Mouse (Mus musculus) CH12.LX (cell line): Measurements from ENCODE around the gene Lefty2.

Experiments
- CTCF ChIP-seq, 2 experiments: IDR thresholded peaks in 1 of 2; conservative IDR thresholded peaks in 1 of 2; 2 replicates each; pipeline ENCODE4 v1.5.1; 2011 to 2012; ENCODE audit warnings: low read depth in 2 of 2, low read length in 2 of 2, improper control_type of control experiment in 1 of 2, inconsistent platforms in 1 of 2, mild to moderate bottlenecking in 1 of 2, moderate library complexity in 1 of 2
- EP300 ChIP-seq: IDR thresholded peaks from 2 replicates; pipeline ENCODE4 v1.6.1; 2011; ENCODE audit warnings: low read length, improper control_type of control experiment
- JUN ChIP-seq: IDR thresholded peaks from 2 replicates; pipeline ENCODE4 v1.6.1; 2011; ENCODE audit warnings: low read depth, mild to moderate bottlenecking, low read length, improper control_type of control experiment, moderate library complexity; ENCODE audit not compliant: insufficient read depth
- NELFE ChIP-seq: IDR thresholded peaks from 2 replicates; pipeline ENCODE4 v1.6.1; 2011; ENCODE audit warnings: low read depth, low read length, improper control_type of control experiment
- POLR2A ChIP-seq: IDR thresholded peaks from 2 replicates; pipeline ENCODE4 v1.6.1; 2011; ENCODE audit warnings: low read depth, mild to moderate bottlenecking, improper control_type of control experiment, low read length
- POLR2AphosphoS2 ChIP-seq: IDR thresholded peaks from 2 replicates; pipeline ENCODE4 v1.6.1; 2011; ENCODE audit warnings: low read depth, low read length, improper control_type of control experiment
- SIN3A ChIP-seq: IDR thresholded peaks from 2 replicates; pipeline ENCODE4 v1.6.1; 2012; ENCODE audit warnings: low read length, improper control_type of control experiment, inconsistent platforms
- USF1 ChIP-seq: IDR thresholded peaks from 2 replicates; pipeline ENCODE4 v1.6.1; 2014; ENCODE audit warnings: low read depth, mild to moderate bottlenecking, inconsistent platforms, low read length, improper control_type of control experiment
- USF2 ChIP-seq: conservative IDR thresholded peaks from 2 replicates; pipeline ENCODE4 v1.6.1; 2011; ENCODE audit warnings: low read depth, low read length, improper control_type of control experiment
- ZNF384 ChIP-seq: IDR thresholded peaks from 2 replicates; pipeline ENCODE4 v1.6.1; 2012; ENCODE audit warnings: low read depth, low read length, improper control_type of control experiment, inconsistent platforms

- TF ChIP-seq EP300 (no peak), ZNF384 (no peak), NELFE (no peak), POLR2A (no peak), JUN (no peak), CTCF (conservative IDR thresholded peaks at IDR 0.05 in 1 of 2, IDR thresholded peaks at IDR 0.05 in 1 of 2; ENCODE audit: low read depth in 2 of 2, low read length in 2 of 2) (no peak), USF1 (no peak), POLR2AphosphoS2 (no peak), SIN3A (no peak), USF2 (no peak)
Observed at GRCm38 (mm10) chr1:180943032-180943644, 50.2 kb downstream of the Lefty2 start.
